Mouse (Mus musculus): ENCODE results near the gene A930018P22Rik.

DNA sequence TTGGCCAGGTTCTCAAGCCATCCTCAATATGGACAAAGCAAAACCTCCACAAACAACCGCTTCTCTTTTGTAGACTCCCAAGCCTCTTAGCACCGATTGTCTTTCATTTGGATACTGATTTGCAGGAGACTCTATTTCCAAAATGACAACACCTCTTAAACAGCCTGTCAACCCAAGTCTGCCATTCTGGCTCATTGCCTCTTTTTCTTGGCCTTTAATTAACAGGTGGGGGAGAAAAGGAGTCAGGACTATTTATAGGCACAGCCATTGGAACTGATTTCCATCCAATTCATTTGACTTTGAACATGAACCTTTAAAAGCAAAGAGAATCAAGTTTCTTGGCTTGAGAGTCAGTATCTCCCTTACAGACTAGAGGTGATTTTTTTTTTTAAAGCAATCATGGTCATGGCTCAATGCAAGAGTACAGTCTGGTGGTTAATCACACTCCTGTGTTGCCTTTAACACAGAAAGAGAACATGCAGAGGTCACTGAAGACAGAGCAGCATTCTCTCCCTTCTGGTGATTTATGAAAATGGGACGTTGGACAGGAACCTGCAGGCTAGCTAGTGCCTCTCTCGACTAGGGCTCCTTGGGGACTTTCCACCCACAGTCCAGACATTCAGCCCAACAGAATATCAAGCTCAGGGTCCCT, 25.5 kb downstream of the A930018P22Rik start:
- TF ChIP-seq CTCF (IDR thresholded peaks at IDR 0.05; ENCODE audit: borderline replicate concordance, extremely low read depth, insufficient read depth, insufficient read length) = no peak
- TF ChIP-seq POLR2A (IDR thresholded peaks at IDR 0.05; ENCODE audit: borderline replicate concordance, extremely low read depth, insufficient read depth, insufficient read length, poor library complexity, severe bottlenecking) = no peak

Measured in brain, embryonic 14.5 days (tissue).